Mouse (Mus musculus) erythroblast, embryonic 14.5 days (primary cell): ENCODE data around the gene Asb14.

Experiments used
- GATA1 ChIP-seq: IDR thresholded peaks from 2 replicates; pipeline ENCODE4 v1.6.1; 2012; ENCODE audit warnings: low read length, inconsistent platforms, mixed read lengths
- TAL1 ChIP-seq: IDR thresholded peaks from 3 replicates; pipeline ENCODE4 v1.6.1; 2012; ENCODE audit warnings: low read length, inconsistent platforms, mixed read lengths

DNA sequence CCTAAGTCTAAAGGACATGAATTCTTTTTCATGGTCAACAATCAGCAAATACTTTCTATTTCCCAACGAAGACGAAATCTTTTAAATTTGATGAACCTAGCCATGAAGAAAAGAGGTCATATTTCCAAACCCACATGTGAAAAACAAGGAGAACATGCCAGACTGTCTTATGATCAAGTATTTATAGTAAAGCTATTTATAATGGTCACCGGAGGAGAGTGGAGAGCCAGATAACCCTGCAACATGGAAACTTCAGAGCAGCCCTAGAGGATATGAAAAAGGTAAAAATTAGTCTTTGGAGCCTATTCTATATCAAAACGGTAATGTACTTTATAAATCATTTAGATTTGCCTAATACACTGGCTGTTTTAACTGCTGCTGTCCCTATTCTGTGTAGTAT lies at the start of gene Asb14:
- TF ChIP-seq TAL1 (no peak), GATA1 (no peak)
